Mouse (Mus musculus) CD4-positive helper T cell, adult 2 months (primary cell): ENCODE data around the gene Pcyt1a.

Experiments
- DNase-seq: peaks from one replicate; pipeline ENCODE4 v3.0.0-alpha.2; 2012; ENCODE audit warnings: low read depth, missing footprints, low spot score

Pcyt1a gene

GRCm38 (mm10) chr16:32430474-32431046 is at the start of gene Pcyt1a:
Gene Pcyt1a (plus strand): TSS chr16:32430921.
- peak; percentile 90 for DNase-seq

GRCm38 (mm10) chr16:32382901-32383300 is 47.8 kb upstream of the Pcyt1a start:
- DNase-seq, result no peak

- DNase-seq, result no peak
These were observed 45.8 kb upstream of the Pcyt1a start for GRCm38 (mm10) chr16:32384885-32385284.

GRCm38 (mm10) chr16:32386826-32387225 is 43.9 kb upstream of the Pcyt1a start:
- no peak for DNase-seq

GRCm38 (mm10) chr16:32389049-32389448 is 41.7 kb upstream of the Pcyt1a start:
- no peak for DNase-seq

GRCm38 (mm10) chr16:32389841-32390240 is 40.9 kb upstream of the Pcyt1a start:
- no peak for DNase-seq

GRCm38 (mm10) chr16:32390882-32391281 is 39.8 kb upstream of the Pcyt1a start:
- DNase-seq, result no peak

- no peak for DNase-seq
These were observed 34.8 kb upstream of the Pcyt1a start for GRCm38 (mm10) chr16:32395679-32396540.

GRCm38 (mm10) chr16:32396541-32396835 is 34.2 kb upstream of the Pcyt1a start:
- no peak for DNase-seq

- DNase-seq, result no peak
These were observed 32.5 kb upstream of the Pcyt1a start for GRCm38 (mm10) chr16:32398206-32398605.

- no peak for DNase-seq
These were observed 30.5 kb upstream of the Pcyt1a start, which contains the start of gene Tm4sf19 for GRCm38 (mm10) chr16:32400267-32400666. Gene Tm4sf19 (plus strand): TSS chr16:32400506.

- no peak for DNase-seq
These were observed 29.3 kb upstream of the Pcyt1a start for GRCm38 (mm10) chr16:32401335-32401965.

- DNase-seq, result no peak
These were observed 27.9 kb upstream of the Pcyt1a start for GRCm38 (mm10) chr16:32402818-32403217.

- no peak for DNase-seq
These were observed 25.0 kb upstream of the Pcyt1a start for GRCm38 (mm10) chr16:32405716-32406115.

GRCm38 (mm10) chr16:32406671-32407070 is 24.1 kb upstream of the Pcyt1a start:
- DNase-seq, result no peak

GRCm38 (mm10) chr16:32407730-32408129 is 23.0 kb upstream of the Pcyt1a start:
- DNase-seq, result no peak

- no peak for DNase-seq
These were observed 13.3 kb upstream of the Pcyt1a start for GRCm38 (mm10) chr16:32417457-32417856.

- DNase-seq, result peak; percentile 91
These were observed 10.9 kb upstream of the Pcyt1a start, which contains the start of gene Tctex1d2 for GRCm38 (mm10) chr16:32419517-32420483. Gene Tctex1d2 (plus strand): TSS chr16:32419702.

- DNase-seq, result no peak
These were observed 3.2 kb upstream of the Pcyt1a start for GRCm38 (mm10) chr16:32427506-32427905.

GRCm38 (mm10) chr16:32431047-32431591 is 398 bp downstream of the Pcyt1a start:
- DNase-seq, result peak; percentile 44

- no peak for DNase-seq
These were observed 1.2 kb downstream of the Pcyt1a start for GRCm38 (mm10) chr16:32431926-32432325.
